Mouse (Mus musculus): ENCODE measurements around the gene Cdk18.

- TF ChIP-seq ZNF384 (IDR thresholded peaks at IDR 0.05; ENCODE audit: low read depth, low read length) = no peak
- no peak for TF ChIP-seq HCFC1 (IDR thresholded peaks at IDR 0.05; ENCODE audit: borderline replicate concordance, insufficient read depth, low read length)
These were observed 6.6 kb upstream of the Cdk18 start for GRCm38 (mm10) chr1:132145973-132146685.
